Mouse (Mus musculus) liver, embryonic 11.5 days (tissue): Measurements from ENCODE around the gene Bdp1. TPM values are rescaled to one million over a fixed set of nuclear protein-coding genes. Genes with fewer than 3 reads are reported as not detected.

Source experiments
- ATAC-seq: fragments of 200-750 bp; cut with Nextera tagmentation; replicated peaks from 2 replicates; pipeline ENCODE4 v1.8.0; 2017; ENCODE audit warnings: moderate number of reproducible peaks, mild to moderate bottlenecking, moderate TSS enrichment, moderate library complexity; ENCODE audit not compliant: low FRiP score
- DNase-seq: peaks from one replicate; pipeline ENCODE4 v3.0.0-alpha.2; 2017; ENCODE audit warnings: low spot score
- H3K27ac ChIP-seq: fragments of 300-500 bp; sonication (generic); 2 replicates; pipeline ENCODE4 v1.5.1; 2014; ENCODE audit warnings: mild to moderate bottlenecking, low read depth, low read length, control low read depth
- H3K27me3 ChIP-seq: fragments of 300-500 bp; sonication (generic); replicated peaks from 2 replicates; pipeline ENCODE4 v1.6.1; 2014; ENCODE audit warnings: low read length, mixed read lengths; ENCODE audit not compliant: control insufficient read depth, insufficient read depth
- H3K36me3 ChIP-seq: fragments of 300-500 bp; sonication (generic); 2 replicates; pipeline ENCODE4 v1.6.1; 2014; ENCODE audit warnings: mild to moderate bottlenecking, low read length, moderate library complexity, mixed read lengths; ENCODE audit not compliant: control insufficient read depth, insufficient read depth
- H3K4me1 ChIP-seq: fragments of 300-500 bp; sonication (generic); replicated peaks from 2 replicates; pipeline ENCODE4 v1.6.1; 2014; ENCODE audit warnings: low read length, mixed read lengths; ENCODE audit not compliant: control insufficient read depth, insufficient read depth
- H3K4me2 ChIP-seq: fragments of 300-500 bp; sonication (generic); 2 replicates; pipeline ENCODE4 v1.6.1; 2014; ENCODE audit warnings: mild to moderate bottlenecking, control low read depth, moderate library complexity
- H3K4me3 ChIP-seq: fragments of 300-500 bp; sonication (generic); 2 replicates; pipeline ENCODE4 v1.5.1; 2014; ENCODE audit warnings: low read depth, low read length, control low read depth
- H3K9ac ChIP-seq: fragments of 300-500 bp; sonication (generic); 2 replicates; pipeline ENCODE4 v1.6.1; 2014; ENCODE audit warnings: low read depth, low read length, control low read depth
- H3K9me3 ChIP-seq: fragments of 300-500 bp; sonication (generic); 2 replicates; pipeline ENCODE4 v1.6.1; 2016; ENCODE audit warnings: low read length, inconsistent platforms, mixed read lengths; ENCODE audit not compliant: control insufficient read depth
- WGBS: fragments of 180-500 bp; shearing (Covaris S2); extraction: QIAGEN DNeasy Blood & Tissue Kit; methylation state at CpG from one replicate; pipeline ENCODE4 v1.1.7; 2014; 5-methylcytosine and 5-hydroxymethylcytosine counted together
- polyA plus RNA-seq: library from polyadenylated mRNA; unstranded; fragments of >200 nt; fragmentation: Nextera tagmentation; extraction: Ambion mirVana; gene quantifications from 2 replicates; pipeline ENCODE4 v1.2.1, GENCODE M21; 2014

The Bdp1 gene
- polyA plus RNA-seq: 22.7 and 27.2 TPM in 2 replicates

DNA sequence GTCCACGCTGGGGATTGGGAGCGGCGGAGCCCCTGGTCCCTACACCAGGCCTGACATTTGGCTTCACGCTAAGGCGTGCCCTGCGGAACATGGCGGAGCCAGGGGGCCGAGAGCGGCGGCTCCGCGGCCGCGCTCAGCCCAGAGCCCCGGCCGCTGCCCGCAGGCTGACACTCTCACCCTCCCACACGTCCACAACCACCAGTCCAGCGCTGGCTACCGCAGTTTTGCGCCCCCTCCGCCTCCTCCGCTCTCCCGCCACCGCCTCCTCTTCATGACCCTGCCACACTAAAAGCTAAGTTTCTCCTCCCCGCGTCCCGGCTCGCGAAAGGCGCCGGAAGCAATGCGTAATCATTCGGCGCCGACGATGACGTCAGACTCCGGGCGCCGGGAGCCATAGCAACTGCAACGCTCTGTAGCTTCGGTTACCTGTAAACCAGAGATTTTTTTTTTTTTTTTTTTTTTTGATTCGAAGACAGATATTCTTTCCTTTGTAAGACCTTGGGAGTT, at the start of gene Bdp1:
Bdp1 (minus strand) TSS at position 323 of the 507 bp plus-strand sequence.
- peak within 1 kb of the TSS; percentile 83 for H3K4me2 ChIP-seq
- DNase-seq (peak; percentile 93), ATAC-seq (peak; percentile 75)
- no peaks in the 10 kb centered on the region for H3K27me3 ChIP-seq
- no peaks in the 10 kb centered on the region for H3K9me3 ChIP-seq
- H3K4me3 ChIP-seq: peak within 1 kb of the TSS; percentile 95
- H3K9ac ChIP-seq: peak within 1 kb of the TSS; percentile 86
- peak within 1 kb of the TSS; percentile 70 for H3K27ac ChIP-seq
- H3K36me3 ChIP-seq: peaks cover 2% of the 10 kb centered on the region
- 0% methylated on average over 44 of the region's 44 CpGs for WGBS
- peaks cover 9% of the 10 kb centered on the region; the same call in 1 of the 2 replicates for H3K4me1 ChIP-seq

DNA sequence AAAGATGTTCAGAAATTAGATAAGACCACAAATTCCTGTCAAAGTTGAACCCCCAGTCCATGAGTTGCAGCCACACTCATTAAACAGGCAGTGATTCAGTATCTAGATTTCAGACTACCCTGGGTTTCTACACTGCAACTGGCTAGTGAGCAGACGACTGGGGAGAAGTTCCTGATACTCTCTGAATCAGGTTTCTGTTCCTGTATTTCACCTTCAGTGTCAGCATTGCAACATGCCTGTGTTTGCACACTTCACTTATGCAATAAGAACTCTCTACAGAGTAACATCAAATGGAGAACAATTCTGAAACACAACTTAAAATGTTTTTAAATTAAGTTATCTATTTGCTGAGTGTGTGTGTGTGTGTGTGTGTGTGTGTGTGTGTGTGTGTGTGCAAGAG, 48.8 kb upstream of the Bdp1 start:
- H3K4me2 ChIP-seq: no peak overlapping the region
- no peak overlapping the region for H3K27ac ChIP-seq
- no peaks in the 10 kb centered on the region for H3K4me1 ChIP-seq
- H3K9me3 ChIP-seq: no peaks in the 10 kb centered on the region
- DNase-seq: no peak
- no peaks in the 10 kb centered on the region for H3K36me3 ChIP-seq
- H3K4me3 ChIP-seq: no peak overlapping the region
- no peaks in the 10 kb centered on the region for H3K27me3 ChIP-seq
- ATAC-seq: no peak
- 32% methylated on average over 1 of the region's 1 CpGs for WGBS
- no peak overlapping the region for H3K9ac ChIP-seq

DNA sequence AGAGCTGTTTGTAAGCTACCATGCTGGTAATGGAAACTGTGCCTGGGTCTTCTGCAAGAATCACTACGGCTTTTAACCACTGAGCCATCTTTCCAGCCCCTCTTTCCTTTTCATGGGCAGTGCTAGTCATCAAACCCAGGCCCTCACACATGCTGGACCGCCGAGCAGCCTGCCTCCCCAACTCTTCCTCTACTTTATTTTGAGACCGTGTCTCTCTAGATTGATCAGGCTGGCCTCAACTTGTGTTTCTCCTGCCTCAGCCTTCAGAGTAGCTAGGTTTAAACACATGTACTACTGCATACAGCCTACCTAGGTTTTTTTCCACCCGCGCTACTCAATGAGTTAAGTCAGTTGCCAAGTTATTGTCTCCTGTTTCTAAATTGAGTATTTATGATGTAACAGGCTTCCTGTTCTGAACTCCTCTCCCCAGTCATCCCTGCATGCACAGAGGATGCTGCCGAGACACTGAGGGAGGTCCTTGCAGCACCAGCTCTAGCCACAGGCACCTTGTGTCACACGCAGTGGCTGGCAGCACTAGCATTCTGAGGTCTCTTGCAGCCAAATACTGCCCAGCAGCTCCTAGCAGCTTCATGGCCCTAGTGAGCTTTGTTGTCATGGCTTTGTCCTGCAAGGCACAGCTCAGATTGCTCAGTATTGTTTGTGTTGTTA, 37.9 kb upstream of the Bdp1 start:
- H3K36me3 ChIP-seq: peaks cover 14% of the 10 kb centered on the region
- no peak overlapping the region for H3K4me2 ChIP-seq
- H3K9me3 ChIP-seq: no peaks in the 10 kb centered on the region
- H3K27me3 ChIP-seq: no peaks in the 10 kb centered on the region
- no peaks in the 10 kb centered on the region for H3K4me1 ChIP-seq
- H3K27ac ChIP-seq: no peak overlapping the region
- no peak overlapping the region for H3K9ac ChIP-seq
- ATAC-seq (no peak), DNase-seq (no peak)
- 79% methylated on average over 8 of the region's 8 CpGs for WGBS
- H3K4me3 ChIP-seq: no peak overlapping the region

DNA sequence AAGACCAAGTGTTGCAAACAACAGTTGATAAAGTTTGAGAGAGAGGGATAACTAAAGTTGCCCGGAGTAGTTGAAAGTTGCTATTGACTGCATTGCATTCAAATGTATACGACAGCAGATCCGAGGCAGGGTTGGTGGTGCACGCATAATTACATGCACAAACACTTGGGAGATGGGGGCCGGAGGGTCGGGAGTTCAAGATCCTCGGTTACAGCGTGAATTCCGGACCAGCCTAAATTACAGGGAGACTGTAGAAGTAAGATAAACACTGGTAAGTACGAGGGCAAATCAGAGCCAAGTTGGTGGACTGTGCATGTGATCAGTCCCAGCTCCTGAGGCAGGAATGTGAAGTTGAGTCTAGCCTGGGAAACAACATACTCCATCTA, 21.4 kb upstream of the Bdp1 start:
- Histone ChIP-seq H3K27me3 (no peaks in the 10 kb centered on the region), H3K4me2 (peak overlapping the region; percentile 80), H3K9me3 (no peaks in the 10 kb centered on the region), H3K9ac (peak overlapping the region; percentile 87), H3K4me3 (peak overlapping the region; percentile 97), H3K4me1 (peaks cover 4% of the 10 kb centered on the region), H3K36me3 (peaks cover 18% of the 10 kb centered on the region; the same call in 1 of the 2 replicates), H3K27ac (no peak overlapping the region)
- 3% methylated on average over 10 of the region's 10 CpGs for WGBS
- no peak for DNase-seq
- ATAC-seq: no peak

DNA sequence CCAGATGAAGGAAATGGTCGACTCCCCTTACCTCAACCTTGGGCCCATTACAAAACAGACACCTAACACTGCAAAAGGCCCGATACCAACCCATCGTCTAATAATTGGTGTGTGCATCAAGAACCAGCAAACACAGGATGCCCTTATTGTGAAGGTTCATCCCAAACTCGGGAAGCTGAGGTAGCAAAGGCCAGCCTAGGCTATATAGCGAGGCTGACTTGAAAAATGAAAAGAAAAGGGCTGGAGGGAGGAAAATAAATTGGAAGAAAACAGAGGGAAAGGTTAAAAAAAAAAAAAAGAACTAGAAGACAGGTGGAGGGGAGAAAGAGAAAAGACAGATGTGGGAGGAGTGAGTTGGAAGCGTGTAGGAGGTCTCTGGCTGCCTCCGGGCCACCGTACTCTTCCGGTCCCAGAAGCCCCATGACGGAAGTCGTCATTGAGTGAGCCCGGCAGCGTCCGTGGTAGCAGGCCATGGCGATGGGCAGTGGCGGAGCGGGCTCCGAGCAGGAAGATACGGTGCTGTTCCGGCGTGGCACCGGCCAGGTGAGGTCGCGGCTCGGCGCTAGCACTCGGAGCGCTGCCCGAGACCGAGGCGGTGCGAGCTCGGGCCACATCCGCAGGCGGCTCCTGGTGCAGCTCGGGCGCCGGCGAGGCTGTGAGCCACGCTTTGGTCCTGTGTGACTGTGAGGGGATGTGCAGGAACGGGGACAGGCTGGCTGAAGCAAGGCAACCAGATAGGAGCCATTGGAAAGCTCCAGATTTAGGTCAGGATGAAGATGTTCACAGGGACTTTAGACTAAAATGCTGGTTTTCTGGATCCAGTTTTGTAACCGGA, 20.8 kb upstream of the Bdp1 start, which contains the start of gene Smn1:
Smn1 (plus strand) TSS at position 430 of the 835 bp plus-strand sequence.
- H3K4me1 ChIP-seq: peaks cover 4% of the 10 kb centered on the region
- DNase-seq: peak; percentile 86
- H3K27me3 ChIP-seq: no peaks in the 10 kb centered on the region
- WGBS: 4% methylated on average over 42 of the region's 42 CpGs
- H3K9me3 ChIP-seq: no peaks in the 10 kb centered on the region
- H3K9ac ChIP-seq: peak within 1 kb of the TSS; percentile 87
- H3K36me3 ChIP-seq: peaks cover 18% of the 10 kb centered on the region; the same call in 1 of the 2 replicates
- no peak within 1 kb of the TSS for H3K27ac ChIP-seq
- H3K4me2 ChIP-seq: peak within 1 kb of the TSS; percentile 80
- ATAC-seq: peak; percentile 98
- H3K4me3 ChIP-seq: peak within 1 kb of the TSS; percentile 97

DNA sequence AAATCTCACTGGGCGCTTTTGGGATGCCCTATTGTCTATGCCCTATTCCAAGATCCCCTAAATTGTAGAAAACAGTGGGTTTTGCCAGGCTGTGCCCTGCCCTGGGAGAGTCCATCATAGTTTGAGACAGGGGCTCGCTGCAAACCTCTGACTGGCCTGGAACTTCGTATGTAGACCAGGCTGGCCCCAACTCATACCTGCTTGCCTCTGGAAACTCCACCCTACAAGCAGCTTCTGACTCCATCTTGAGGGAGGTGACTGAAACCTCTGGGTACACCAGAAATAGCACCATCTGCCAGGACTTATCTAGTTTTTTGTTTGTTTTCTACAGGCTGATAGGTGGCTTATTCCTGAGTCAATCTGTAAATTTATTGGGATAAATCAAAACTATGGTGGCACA, 20.1 kb upstream of the Bdp1 start:
- Histone ChIP-seq H3K36me3 (peaks cover 17% of the 10 kb centered on the region; the same call in 1 of the 2 replicates), H3K4me2 (peak overlapping the region; percentile 80), H3K27ac (no peak overlapping the region), H3K9me3 (no peaks in the 10 kb centered on the region), H3K4me1 (peaks cover 4% of the 10 kb centered on the region), H3K4me3 (peak overlapping the region; percentile 97), H3K9ac (no peak overlapping the region), H3K27me3 (no peaks in the 10 kb centered on the region)
- 0 out of 2 replicates have a peak, but pooled peaks have one; percentile 16 for ATAC-seq
- no peak for DNase-seq
- WGBS: 80% methylated on average over 3 of the region's 3 CpGs

DNA sequence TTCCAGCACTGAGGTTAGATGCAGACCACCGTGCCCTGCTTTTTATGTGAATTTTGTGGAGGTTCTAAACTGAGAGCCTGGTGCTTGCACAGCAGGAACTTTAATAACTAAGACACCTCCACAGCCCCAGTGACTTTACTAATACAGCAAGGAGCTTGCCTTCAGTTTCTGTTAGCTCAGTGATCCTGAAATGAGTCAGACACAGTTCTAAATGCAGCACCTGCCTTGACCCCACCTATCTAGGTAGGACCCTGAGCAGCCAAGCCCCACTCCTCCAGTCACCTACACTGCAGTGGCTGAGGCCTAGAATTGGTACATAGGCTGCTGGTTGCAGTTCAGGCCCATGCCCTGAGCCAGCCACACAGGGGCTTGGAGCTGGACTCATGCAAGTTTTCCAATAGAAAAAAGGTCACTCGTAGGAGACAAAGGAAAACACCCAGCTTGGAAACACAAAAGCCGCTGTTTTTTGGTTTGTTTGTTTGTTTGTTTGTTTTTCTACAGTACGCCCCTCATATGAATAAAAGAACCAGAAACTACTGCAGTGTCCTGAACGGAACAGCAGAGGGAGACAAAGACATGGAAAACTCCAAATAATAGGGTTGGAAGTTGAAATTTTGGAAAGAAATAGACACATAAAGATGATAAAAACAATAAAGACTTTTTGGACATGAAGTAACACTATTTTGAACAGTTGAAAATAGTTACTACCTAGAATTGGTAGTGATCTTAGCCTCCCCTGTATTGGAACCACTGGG, 8.5 kb upstream of the Bdp1 start:
- Histone ChIP-seq H3K4me3 (no peak overlapping the region), H3K27ac (no peak overlapping the region), H3K4me2 (no peak overlapping the region), H3K27me3 (no peaks in the 10 kb centered on the region), H3K9me3 (no peaks in the 10 kb centered on the region), H3K36me3 (no peaks in the 10 kb centered on the region), H3K4me1 (peaks cover 6% of the 10 kb centered on the region; the same call in 1 of the 2 replicates), H3K9ac (no peak overlapping the region)
- ATAC-seq (no peak), DNase-seq (no peak)
- 41% methylated on average over 5 of the region's 5 CpGs for WGBS
